Mouse (Mus musculus) bone marrow macrophage, adult 2 months (primary cell): Measurements from ENCODE around the gene Ccr10.

ENCODE experiments used
- CTCF ChIP-seq: IDR thresholded peaks from 2 replicates; pipeline ENCODE4 v1.5.1; 2012; ENCODE audit warnings: low read depth, mild to moderate bottlenecking, low read length, moderate library complexity
- POLR2A ChIP-seq: IDR thresholded peaks from 2 replicates; pipeline ENCODE4 v1.6.1; 2012; ENCODE audit warnings: mild to moderate bottlenecking, low read depth, low read length, borderline replicate concordance

DNA sequence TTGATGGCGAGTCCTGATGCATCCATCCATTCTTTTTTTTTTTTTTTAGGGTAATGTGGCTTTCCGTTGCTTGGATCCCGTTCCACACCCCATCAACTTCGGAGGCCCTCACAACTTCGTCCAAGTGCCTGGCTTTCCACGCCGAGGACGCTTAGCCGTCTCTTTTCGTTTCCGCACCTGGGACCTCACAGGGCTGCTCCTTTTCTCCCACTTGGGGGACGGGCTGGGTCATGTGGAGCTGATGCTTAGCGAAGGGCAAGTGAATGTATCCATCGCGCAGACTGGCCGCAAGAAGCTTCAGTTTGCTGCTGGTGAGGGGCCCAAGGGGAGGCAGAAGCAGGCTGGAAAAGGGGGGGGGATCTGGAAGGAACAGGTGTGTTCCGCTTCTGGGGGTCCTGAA, 5.0 kb upstream of the Ccr10 start:
- TF ChIP-seq CTCF (no peak), POLR2A (no peak)
